Mouse (Mus musculus) hindbrain, postnatal 0 days (tissue): ENCODE results near the gene Cacna2d3. TPM values are rescaled to one million over a fixed set of nuclear protein-coding genes. Genes with fewer than 3 reads are reported as not detected.

ENCODE experiments used
- ATAC-seq: fragments of 200-750 bp; cut with Nextera tagmentation; 2 replicates; pipeline ENCODE4 v1.8.0; 2017; ENCODE audit warnings: mild to moderate bottlenecking, moderate TSS enrichment, moderate library complexity
- DNase-seq: peaks from one replicate; pipeline ENCODE4 v3.0.0-alpha.2; 2015; ENCODE audit warnings: low spot score
- H3K27ac ChIP-seq: fragments of 300-500 bp; sonication (generic); 2 replicates; pipeline ENCODE4 v1.5.1; 2014; ENCODE audit warnings: mild to moderate bottlenecking
- H3K27me3 ChIP-seq: fragments of 300-500 bp; sonication (generic); 2 replicates; pipeline ENCODE4 v1.6.1; 2014; ENCODE audit warnings: low read length, mixed read lengths; ENCODE audit not compliant: insufficient read depth
- H3K36me3 ChIP-seq: fragments of 300-500 bp; sonication (generic); 2 replicates; pipeline ENCODE4 v1.6.1; 2014; ENCODE audit warnings: low read length, mixed read lengths; ENCODE audit not compliant: insufficient read depth
- H3K4me1 ChIP-seq: fragments of 300-500 bp; sonication (generic); 2 replicates; pipeline ENCODE4 v1.6.1; 2014; ENCODE audit warnings: antibody characterized with exemption, low read length, mixed read lengths; ENCODE audit not compliant: insufficient read depth
- H3K4me2 ChIP-seq: fragments of 300-500 bp; sonication (generic); 2 replicates; pipeline ENCODE4 v1.6.1; 2014; ENCODE audit warnings: low read depth, mild to moderate bottlenecking, low read length, moderate library complexity, mixed read lengths
- H3K4me3 ChIP-seq: fragments of 300-500 bp; sonication (generic); 2 replicates; pipeline ENCODE4 v1.5.1; 2014; ENCODE audit warnings: low read length
- H3K9ac ChIP-seq: fragments of 300-500 bp; sonication (generic); replicated peaks from 2 replicates; pipeline ENCODE4 v1.6.1; 2014; ENCODE audit warnings: mild to moderate bottlenecking, low read length, moderate library complexity, mixed read lengths
- H3K9me3 ChIP-seq: fragments of 300-500 bp; sonication (generic); 2 replicates; pipeline ENCODE4 v1.6.1; 2016; ENCODE audit warnings: low read length, mixed read lengths
- CTCF ChIP-seq: IDR thresholded peaks from 2 replicates; pipeline ENCODE4 v1.5.1; 2016; ENCODE audit warnings: antibody characterized with exemption, control low read depth, low read depth
- WGBS: fragments of 180-500 bp; shearing (Covaris S2); extraction: QIAGEN DNeasy Blood & Tissue Kit; methylation state at CpG from one replicate; pipeline ENCODE4 v1.1.7; 2014; 5-methylcytosine and 5-hydroxymethylcytosine counted together
- polyA plus RNA-seq: library from polyadenylated mRNA; unstranded; fragments of >200 nt; fragmentation: Nextera tagmentation; extraction: Ambion mirVana; gene quantifications from 2 replicates; pipeline ENCODE4 v1.2.1, GENCODE M21; 2015
- total RNA-seq: library from RNA; depleted of rRNA; stranded (reverse); fragments of >200 nt; gene quantifications from 2 replicates; pipeline ENCODE4 v1.2.3, GENCODE M21; 2014

Gene Cacna2d3
- total and polyA plus RNA-seq, 2 experiments from 2014 or later, result 37.6 to 39.0 TPM

DNA sequence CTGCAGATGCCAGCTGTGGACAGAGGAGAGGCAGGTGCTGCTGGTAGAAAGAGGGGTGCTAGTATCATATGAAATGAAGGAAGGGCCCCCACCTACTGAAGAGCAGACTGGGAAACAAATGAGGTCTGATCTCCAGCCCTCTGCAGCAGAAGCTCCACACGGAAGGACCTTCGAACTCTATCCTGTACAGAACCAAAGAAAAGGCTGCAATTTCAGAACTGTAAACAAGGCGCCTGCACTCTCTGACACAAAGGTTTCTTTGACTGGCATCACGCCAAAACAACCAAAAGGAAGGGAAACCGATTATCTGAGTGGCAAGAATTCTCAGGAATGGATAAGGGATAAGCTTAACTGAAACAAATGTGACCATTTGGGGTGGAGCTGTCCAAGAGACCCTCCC, 18.9 kb downstream of the Cacna2d3 start:
- no peak overlapping the region for H3K9ac ChIP-seq

DNA sequence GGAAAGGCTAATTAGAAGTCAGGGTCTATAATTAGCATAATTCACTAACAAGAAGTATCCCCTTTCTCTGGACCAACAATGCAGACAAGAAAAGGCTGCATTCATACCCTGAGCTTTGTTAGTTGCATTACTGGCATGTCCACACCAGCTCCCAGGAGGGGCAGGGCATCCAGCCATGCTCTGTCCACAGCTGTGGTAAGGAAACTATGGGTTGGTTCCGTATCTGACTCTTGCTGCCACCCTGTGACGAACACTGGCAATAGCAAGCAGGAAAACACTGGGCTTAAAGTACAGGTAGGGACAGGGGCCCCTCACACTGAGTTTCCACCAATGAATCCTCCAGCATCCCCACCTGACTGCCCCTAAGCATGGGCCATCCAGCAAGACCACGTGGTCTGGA, 25.5 kb downstream of the Cacna2d3 start:
- H3K4me3 ChIP-seq, result no peak overlapping the region
- no peaks in the 10 kb centered on the region for H3K36me3 ChIP-seq
- ATAC-seq, result peak; percentile 83
- no peak overlapping the region for H3K9ac ChIP-seq
- peak; percentile 90 for TF ChIP-seq CTCF
- H3K27me3 ChIP-seq, result no peaks in the 10 kb centered on the region
- 4% methylated on average over 3 of the region's 3 CpGs for WGBS
- no peak overlapping the region for H3K4me2 ChIP-seq
- H3K9me3 ChIP-seq, result no peaks in the 10 kb centered on the region
- peak; percentile 86 for DNase-seq
- H3K4me1 ChIP-seq, result no peaks in the 10 kb centered on the region
- no peak overlapping the region for H3K27ac ChIP-seq

More for the DNA sequence above, 18.9 kb downstream of the Cacna2d3 start:
- H3K9me3 ChIP-seq, result no peaks in the 10 kb centered on the region
- H3K4me2 ChIP-seq, result no peak overlapping the region
- no peak overlapping the region for H3K4me3 ChIP-seq
- no peaks in the 10 kb centered on the region for H3K36me3 ChIP-seq
- no peak for TF ChIP-seq CTCF
- peaks cover 5% of the 10 kb centered on the region; the same call in 1 of the 2 replicates for H3K4me1 ChIP-seq
- 56% methylated on average over 5 of the region's 5 CpGs for WGBS
- ATAC-seq, result no peak
- no peaks in the 10 kb centered on the region for H3K27me3 ChIP-seq
- no peak overlapping the region for H3K27ac ChIP-seq
- no peak for DNase-seq

DNA sequence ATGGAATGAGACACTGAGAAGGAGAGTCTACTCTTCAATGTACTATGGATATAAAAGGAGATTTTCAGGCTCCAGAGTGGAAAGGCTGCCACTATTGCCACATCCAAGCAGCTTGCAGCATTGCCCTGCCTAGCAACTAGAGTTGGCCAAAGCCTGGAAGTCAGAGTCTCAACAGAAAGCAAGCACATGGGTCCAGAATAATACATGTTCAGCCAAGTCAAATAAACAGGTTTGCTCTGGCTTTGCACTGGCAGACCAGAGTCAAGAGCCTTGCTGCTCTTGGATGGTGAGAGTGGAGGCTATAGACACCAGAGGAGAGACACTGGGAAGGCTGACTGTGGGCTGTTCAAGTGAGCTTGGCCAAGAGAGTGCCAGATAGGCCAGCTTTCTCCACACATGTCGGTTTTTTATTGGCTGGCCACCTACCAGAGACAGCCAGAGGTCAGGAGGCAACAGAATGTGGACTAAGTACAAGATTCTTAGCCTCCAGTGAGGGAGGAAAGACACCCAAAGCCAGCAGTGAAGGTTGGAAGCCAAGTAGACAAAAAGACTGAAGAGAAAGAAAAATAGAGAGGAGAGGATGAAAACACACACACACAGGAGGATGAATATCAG, 49.1 kb downstream of the Cacna2d3 start:
- Histone ChIP-seq H3K9me3 (no peaks in the 10 kb centered on the region), H3K4me3 (no peak overlapping the region), H3K36me3 (no peaks in the 10 kb centered on the region), H3K27me3 (no peaks in the 10 kb centered on the region), H3K4me1 (peaks cover 4% of the 10 kb centered on the region; the same call in 1 of the 2 replicates), H3K4me2 (no peak overlapping the region), H3K9ac (no peak overlapping the region), H3K27ac (no peak overlapping the region)
- no peak for TF ChIP-seq CTCF
- DNase-seq (no peak), ATAC-seq (0 out of 2 replicates have a peak, but pooled peaks have one; percentile 38)
- 35% methylated on average over 1 of the region's 1 CpGs for WGBS

DNA sequence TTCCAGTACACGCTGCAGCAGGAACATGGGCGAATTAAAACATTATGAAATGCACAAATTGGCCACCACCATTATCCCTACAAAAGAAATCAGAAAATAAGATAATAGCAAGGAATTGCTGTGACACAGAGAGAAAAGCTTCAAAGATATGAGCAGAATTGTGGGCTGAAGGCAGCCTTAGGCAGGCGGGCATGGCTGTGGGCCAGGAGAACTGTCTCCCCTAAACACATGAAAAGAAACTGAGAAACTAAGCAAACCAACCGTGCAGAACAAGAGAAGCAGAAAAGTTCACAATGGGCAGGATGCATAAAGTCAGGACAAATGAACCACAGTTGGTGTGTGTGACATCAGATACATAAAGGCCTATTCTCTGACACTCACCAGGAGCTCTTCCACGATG, 51.8 kb downstream of the Cacna2d3 start:
- H3K27ac ChIP-seq, result no peak overlapping the region
- H3K4me1 ChIP-seq, result peaks cover 4% of the 10 kb centered on the region; the same call in 1 of the 2 replicates
- H3K4me3 ChIP-seq, result no peak overlapping the region
- ATAC-seq (no peak), DNase-seq (peak; percentile 18)
- no peaks in the 10 kb centered on the region for H3K36me3 ChIP-seq
- H3K9me3 ChIP-seq, result no peaks in the 10 kb centered on the region
- no peaks in the 10 kb centered on the region for H3K27me3 ChIP-seq
- H3K9ac ChIP-seq, result no peak overlapping the region
- WGBS, result 27% methylated on average over 5 of the region's 5 CpGs
- H3K4me2 ChIP-seq, result no peak overlapping the region
- TF ChIP-seq CTCF, result no peak

DNA sequence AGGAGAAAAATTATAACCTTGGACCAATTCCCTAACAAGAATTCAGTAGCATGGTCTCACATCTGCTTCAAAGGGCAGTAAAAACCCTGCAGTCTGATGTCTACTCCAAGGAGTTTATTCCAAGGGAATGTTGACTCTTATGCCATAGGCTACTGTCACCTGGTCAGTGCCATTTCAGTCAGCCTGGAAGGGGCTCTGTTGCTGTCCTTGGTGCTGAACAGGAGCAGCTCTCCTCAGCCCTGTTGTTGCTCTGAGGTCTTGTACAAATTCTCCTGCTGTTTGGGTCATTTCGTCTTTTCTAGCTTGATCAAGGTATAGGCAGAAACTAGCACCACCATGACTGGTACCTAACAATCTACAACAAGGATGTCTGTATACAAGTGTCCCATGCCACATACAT, 64.7 kb downstream of the Cacna2d3 start:
- no peak for TF ChIP-seq CTCF
- DNase-seq, result no peak
- Histone ChIP-seq H3K9me3 (no peaks in the 10 kb centered on the region), H3K27me3 (no peaks in the 10 kb centered on the region), H3K4me1 (no peaks in the 10 kb centered on the region), H3K9ac (no peak overlapping the region), H3K36me3 (no peaks in the 10 kb centered on the region), H3K4me2 (no peak overlapping the region), H3K4me3 (no peak overlapping the region), H3K27ac (no peak overlapping the region)
- 59% methylated on average over 1 of the region's 1 CpGs for WGBS
- ATAC-seq, result no peak

DNA sequence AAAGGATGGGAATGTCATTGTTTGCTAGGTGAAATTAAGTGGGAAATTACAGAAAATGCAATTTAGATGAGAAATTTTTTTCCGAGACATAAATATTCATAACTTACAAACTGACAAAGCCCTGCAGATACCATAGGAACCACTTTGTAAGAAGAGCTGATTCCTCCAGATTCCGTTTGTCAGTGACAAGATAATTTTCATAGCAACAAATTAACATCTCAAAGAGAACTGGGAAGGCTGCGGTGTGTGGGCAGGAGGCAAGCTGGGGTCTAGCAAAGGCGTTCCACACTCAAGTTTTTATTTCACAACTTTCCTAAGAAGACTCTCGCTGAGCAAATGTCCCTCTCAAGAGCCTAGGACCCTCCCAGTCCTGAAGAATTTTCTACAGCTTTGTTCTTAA, 71.1 kb downstream of the Cacna2d3 start:
- Histone ChIP-seq H3K4me2 (no peak overlapping the region), H3K4me1 (no peaks in the 10 kb centered on the region), H3K27me3 (no peaks in the 10 kb centered on the region), H3K36me3 (no peaks in the 10 kb centered on the region), H3K9ac (no peak overlapping the region), H3K27ac (no peak overlapping the region), H3K4me3 (no peak overlapping the region), H3K9me3 (no peaks in the 10 kb centered on the region)
- TF ChIP-seq CTCF, result no peak
- DNase-seq (no peak), ATAC-seq (no peak)
- WGBS, result 51% methylated on average over 5 of the region's 5 CpGs

DNA sequence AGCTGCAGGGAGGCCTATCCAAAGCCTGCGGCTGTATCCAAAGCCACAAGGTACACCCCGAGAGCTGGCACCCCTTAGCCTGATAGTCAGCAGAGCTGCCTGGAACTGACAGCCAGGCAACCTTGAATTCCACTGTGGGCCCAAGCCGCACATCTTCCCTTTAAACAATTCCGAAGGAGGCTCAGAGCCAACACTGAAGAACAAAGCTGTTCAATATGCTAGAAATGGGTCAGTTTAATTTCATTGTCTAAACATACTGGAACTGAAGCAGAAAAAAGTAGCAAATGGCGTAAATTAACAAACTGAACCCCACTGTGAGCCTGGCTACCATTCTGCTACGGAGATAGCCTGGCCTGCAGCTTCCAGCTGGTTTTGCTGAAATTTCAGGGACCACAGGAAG, 72.9 kb downstream of the Cacna2d3 start:
- Histone ChIP-seq H3K4me3 (no peak overlapping the region), H3K9me3 (no peaks in the 10 kb centered on the region), H3K36me3 (no peaks in the 10 kb centered on the region), H3K4me1 (no peaks in the 10 kb centered on the region), H3K27ac (peak overlapping the region; percentile 45), H3K27me3 (no peaks in the 10 kb centered on the region), H3K9ac (no peak overlapping the region), H3K4me2 (no peak overlapping the region)
- 24% methylated on average over 6 of the region's 6 CpGs for WGBS
- DNase-seq (peak; percentile 24), ATAC-seq (no peak)
- no peak for TF ChIP-seq CTCF
